Mouse (Mus musculus) heart, adult 18-20 months (tissue): ENCODE results near the gene Hist1h3h. TPM values are rescaled to one million over a fixed set of nuclear protein-coding genes. Genes with fewer than 3 reads are reported as not detected.
"Not testable (repeated sequence)": the region's sequence is repeated elsewhere in the genome, so short reads cannot be mapped to it uniquely, and the experiment has no call there.

Source experiments
- DNase-seq, 2 experiments: peaks; one replicate each; pipeline ENCODE4 v3.0.0; 2021 to 2022; ENCODE audit warnings: mixed read lengths in 1 of 2
- long read RNA-seq, 2 experiments: library from polyadenylated mRNA; stranded (forward); transcript quantifications; one replicate each; pipeline ENCODE4 v2.0.0; 2021
- total RNA-seq, 2 experiments: library from RNA; stranded (reverse); gene quantifications; 2 replicates each; pipeline ENCODE4 v1.2.3; 2021

Gene Hist1h3h
- 10 to 100 TPM; 11.0 to 14.3 TPM for total RNA-seq
- long read RNA-seq, experiment 1, result 0 reads
- long read RNA-seq, experiment 2, result 0 reads

- DNase-seq, result peak; percentile 87
Measured at GRCm38 (mm10) chr13:21717397-21718357, at the start of gene Hist1h3h. Hist1h3h (plus strand) TSS chr13:21717659.

- DNase-seq, result no peak
Measured at GRCm38 (mm10) chr13:21677305-21677704, 40.2 kb upstream of the Hist1h3h start, which contains the start of gene Olfr1360. Olfr1360 (minus strand) TSS chr13:21677405.

DNA sequence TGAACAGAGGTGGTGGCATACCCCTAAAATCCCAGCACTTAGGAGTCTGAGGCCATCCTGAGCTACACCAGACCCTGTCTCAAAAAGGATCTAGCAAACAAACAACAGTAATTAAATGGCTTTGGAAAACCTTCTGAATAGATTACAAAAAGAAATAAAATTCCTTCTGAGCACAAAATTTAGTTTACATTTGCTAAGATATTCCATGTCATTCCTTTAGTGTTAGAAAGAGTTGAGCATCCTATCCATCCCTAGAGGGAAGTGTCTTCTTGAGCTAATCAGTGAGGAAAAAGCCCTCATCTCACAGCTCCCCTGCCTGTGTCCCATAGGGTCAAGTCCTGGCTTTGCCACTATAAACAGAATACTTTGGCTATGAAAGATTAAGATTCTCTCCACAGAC lies 19.6 kb upstream of the Hist1h3h start, which contains the start of gene Olfr1359:
Gene Olfr1359, plus strand, starts transcription at position 301 of the 400 bp plus-strand sequence.
- DNase-seq, result no peak

DNA sequence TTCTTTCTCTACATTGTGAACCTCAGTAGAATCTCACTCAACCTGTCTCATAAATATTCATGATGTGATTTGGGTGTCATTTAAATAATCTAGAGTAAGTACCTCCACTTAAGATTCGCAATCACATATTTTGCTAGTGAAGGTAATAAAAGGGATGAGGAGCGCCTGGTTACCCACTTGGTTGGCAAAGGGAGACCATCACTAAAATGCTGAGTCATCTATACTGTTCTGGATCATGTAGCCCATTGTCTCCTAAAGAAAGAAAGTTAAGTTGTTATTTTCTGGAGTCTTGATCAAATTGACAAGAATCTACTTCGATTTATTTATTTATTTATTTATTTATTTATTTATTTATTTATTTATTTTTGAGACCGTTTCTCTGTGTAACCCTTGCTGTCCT lies 10.8 kb upstream of the Hist1h3h start:
- no peak for DNase-seq

- DNase-seq, result peak; percentile 91 to 96
Measured at GRCm38 (mm10) chr13:21710031-21710711, 7.3 kb upstream of the Hist1h3h start.

DNA sequence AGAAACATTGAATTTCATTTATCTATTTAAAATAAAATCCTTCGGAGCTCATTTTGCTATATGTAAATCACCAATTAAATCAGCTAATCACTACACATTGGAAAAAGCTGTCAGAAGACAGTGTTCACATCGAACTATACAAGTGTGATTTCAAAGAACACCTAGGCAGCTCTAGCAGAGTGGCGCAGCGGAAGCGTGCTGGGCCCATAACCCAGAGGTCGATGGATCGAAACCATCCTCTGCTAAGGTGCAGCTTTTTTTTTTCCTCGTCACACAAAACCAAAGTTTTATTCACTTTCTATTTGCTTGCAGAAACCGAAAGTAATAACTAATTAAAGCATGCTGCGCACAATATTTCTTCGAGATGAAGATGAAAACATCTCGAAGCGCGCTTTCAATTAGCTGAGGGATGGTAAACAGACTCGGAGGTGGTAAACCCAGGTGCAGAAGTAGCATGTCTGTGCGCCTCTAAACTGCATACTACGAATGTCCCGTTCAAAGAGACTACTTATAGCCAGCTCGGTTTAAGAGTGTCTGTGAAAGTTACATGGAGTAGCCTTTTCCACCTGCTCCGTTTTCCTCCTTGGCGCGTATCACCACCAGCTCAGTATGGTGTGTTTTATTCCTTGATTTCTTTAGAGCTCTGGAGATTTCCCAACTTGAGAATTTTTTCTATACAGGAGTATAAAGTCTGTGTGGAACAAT lies 6.5 kb upstream of the Hist1h3h start:
- DNase-seq, result peak; percentile 81 to 92

GRCm38 (mm10) chr13:21711698-21712097 lies 5.8 kb upstream of the Hist1h3h start:
- DNase-seq, result no peak

DNA sequence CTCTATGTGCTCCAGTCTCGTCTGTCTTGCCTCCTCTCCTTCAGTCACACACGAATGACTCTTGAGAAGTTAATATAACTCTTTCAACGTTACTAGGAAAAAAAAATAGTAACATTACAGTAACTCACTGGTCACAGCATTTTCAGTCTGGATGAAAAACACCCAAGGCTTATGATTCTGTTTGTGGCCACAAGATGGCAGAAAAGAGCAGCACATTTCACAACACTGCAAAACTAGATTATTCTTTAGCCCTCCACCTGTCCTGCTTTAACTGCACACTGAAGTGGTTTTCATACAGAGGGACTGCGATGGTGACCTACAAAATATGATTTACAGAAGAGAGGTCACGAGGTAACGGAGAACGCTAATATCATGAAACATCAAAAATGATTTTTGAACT lies 2.7 kb upstream of the Hist1h3h start:
- peak; percentile 58 to 82 for DNase-seq

GRCm38 (mm10) chr13:21715131-21715863 lies 2.2 kb upstream of the Hist1h3h start:
- DNase-seq, result no peak

- peak; percentile 84 to 87 for DNase-seq
Measured at GRCm38 (mm10) chr13:21715864-21716539, 1.5 kb upstream of the Hist1h3h start, which contains the start of the genes Hist1h2bl and Hist1h2ai. Hist1h2bl (minus strand) TSS chr13:21716143. Hist1h2ai (plus strand) TSS chr13:21716422.

DNA sequence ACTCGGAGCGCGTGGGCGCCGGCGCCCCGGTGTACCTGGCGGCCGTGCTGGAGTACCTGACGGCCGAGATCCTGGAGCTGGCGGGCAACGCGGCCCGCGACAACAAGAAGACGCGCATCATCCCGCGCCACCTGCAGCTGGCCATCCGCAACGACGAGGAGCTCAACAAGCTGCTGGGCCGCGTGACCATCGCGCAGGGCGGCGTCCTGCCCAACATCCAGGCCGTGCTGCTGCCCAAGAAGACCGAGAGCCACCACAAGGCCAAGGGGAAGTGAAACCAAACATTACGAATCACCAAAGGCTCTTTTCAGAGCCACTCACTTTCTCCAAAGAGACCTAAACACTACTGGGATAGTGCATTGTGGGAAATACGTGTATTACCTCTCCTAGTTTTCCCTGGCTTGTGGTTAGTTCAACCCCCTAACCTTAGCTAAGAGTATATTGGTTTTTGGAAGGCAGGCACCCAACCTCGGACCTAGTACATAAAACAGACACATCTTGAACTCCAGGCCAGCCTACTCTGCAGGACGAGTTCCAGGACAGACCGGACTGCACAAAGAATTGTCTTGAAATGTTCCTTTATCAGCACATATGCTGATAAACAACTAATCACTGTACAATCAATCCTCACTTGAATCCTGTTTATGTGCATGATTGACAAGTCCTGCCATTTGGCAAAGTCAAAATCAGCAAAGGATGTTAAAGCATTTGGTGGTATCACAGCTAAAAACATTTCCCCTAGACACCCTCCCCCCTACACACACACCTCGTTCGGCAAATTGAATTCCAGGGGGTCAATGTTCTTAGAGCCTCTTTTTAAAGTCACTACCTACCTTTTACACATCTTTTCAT lies 693 bp upstream of the Hist1h3h start:
- DNase-seq, result peak; percentile 29 to 45

DNA sequence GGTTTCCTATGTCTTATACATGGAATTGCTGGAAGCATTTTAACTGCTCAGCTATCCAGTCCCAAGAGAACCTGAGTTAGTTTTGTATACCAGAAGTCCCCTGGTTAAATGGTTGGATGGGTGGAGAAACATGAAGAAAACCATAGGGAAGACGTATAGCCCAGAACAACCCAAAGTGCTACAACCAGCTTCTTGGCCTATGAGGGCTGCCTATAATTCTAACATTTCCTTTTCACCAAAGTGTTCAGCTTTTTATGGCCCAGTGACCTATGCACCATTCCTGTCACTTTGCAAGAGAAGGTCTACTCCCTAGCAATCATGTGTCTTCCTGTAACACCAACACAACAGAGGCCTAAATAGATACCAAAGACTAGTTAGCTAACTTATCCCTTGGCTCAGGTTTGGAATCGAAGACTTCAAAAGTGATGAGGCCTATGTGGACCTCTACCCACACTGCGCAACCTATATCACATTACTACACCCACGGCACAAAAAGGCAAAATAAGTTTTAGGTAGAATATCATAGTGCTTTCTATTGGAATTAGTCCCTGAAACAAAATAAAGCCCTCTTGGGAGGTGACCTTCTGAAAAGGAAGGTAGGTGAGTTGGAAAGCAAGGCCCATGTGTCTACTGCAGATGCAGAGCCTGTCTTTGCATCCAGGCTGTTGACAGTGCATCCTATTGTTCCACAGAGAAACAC lies 1.1 kb downstream of the Hist1h3h start:
- DNase-seq, result no peak

- not testable (repeated sequence) for DNase-seq
Measured at GRCm38 (mm10) chr13:21721107-21721756, 3.8 kb downstream of the Hist1h3h start.

DNA sequence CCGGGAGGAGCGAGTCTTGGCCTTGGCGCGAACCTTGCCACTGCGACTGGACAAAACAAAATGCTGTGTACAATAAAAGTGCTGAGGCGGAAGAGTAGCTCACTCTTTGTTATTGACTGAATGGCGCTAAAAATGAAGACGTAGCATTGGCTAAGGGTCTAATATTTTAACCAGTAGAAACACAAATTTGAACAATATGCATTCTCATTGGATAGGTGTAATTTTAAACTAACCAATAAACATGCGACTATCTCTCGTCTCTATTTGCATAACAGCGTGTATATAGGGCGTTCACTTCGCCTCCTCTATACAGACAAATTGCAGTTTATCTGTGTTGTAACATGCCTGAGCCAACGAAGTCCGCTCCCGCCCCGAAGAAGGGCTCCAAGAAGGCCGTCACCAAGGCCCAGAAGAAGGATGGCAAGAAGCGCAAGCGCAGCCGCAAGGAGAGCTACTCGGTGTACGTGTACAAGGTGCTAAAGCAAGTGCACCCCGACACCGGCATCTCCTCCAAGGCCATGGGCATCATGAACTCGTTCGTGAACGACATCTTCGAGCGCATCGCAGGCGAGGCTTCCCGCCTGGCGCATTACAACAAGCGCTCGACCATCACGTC lies 4.4 kb downstream of the Hist1h3h start, which contains the start of gene Hist1h2bm:
Gene Hist1h2bm, plus strand, starts transcription at position 288 of the 616 bp plus-strand sequence.
- DNase-seq, result peak; percentile 64 to 69

- DNase-seq, result no peak
Measured at GRCm38 (mm10) chr13:21722373-21722925, 5.0 kb downstream of the Hist1h3h start.

DNA sequence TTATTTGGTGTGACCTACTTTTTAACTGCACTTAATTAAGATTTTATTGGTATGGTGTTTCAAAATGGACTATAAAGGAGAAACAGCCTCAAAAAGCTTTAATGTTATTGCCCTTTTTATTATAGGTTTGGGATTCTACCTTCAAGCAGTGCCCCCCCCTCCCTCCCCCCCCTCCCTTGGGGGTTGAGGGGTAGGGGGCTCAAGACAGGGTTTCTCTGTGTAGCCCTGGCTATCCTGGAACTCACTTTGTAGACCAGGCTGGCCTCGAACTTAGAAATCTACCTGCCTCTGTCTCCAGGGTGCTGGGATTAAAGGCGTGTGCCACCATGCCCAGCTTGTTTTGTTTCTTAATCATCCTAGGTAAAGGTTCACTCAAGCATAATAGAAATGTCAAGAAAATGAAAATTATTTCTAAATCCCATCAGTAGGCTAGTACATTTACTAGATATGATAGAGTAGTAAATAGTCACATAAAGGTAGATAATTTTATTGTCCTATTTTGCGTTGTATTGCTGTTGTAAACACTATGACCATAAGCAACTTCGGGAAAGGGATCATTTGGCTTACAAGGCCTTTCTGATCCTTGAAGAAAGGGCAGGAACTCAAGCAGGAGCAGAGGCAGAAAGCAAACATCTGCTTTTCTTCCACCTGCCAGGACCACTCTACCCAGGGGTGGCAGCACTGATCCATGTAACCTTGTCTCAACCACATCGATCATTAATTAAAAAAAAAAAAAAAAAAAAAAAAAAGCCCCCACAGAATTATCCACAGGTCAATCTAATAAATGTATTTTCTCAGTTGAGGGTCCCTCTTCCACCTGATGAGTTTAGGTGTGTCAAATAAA lies 5.8 kb downstream of the Hist1h3h start:
- no peak for DNase-seq
